Mouse (Mus musculus) limb, embryonic 12.5 days (tissue): ENCODE results near the gene Bcl11b. TPM values are rescaled to one million over a fixed set of nuclear protein-coding genes. Genes with fewer than 3 reads are reported as not detected.

ENCODE experiments used
- ATAC-seq: fragments of 200-750 bp; cut with Nextera tagmentation; 2 replicates; pipeline ENCODE4 v1.8.0; 2017; ENCODE audit warnings: low read depth, moderate TSS enrichment; ENCODE audit not compliant: insufficient number of reproducible peaks, insufficient read depth, low FRiP score, low TSS enrichment
- H3K27ac ChIP-seq: fragments of 300-500 bp; sonication (generic); 2 replicates; pipeline ENCODE4 v1.5.1; 2016; ENCODE audit warnings: mild to moderate bottlenecking, moderate library complexity
- H3K27me3 ChIP-seq: fragments of 300-500 bp; sonication (generic); 2 replicates; pipeline ENCODE4 v1.6.1; 2016; ENCODE audit warnings: mild to moderate bottlenecking, moderate library complexity
- H3K36me3 ChIP-seq: fragments of 300-500 bp; sonication (generic); 2 replicates; pipeline ENCODE4 v1.6.1; 2016; ENCODE audit warnings: mild to moderate bottlenecking, moderate library complexity
- H3K4me1 ChIP-seq: fragments of 300-500 bp; sonication (generic); replicated peaks from 2 replicates; pipeline ENCODE4 v1.6.1; 2016
- H3K4me2 ChIP-seq: fragments of 300-500 bp; sonication (generic); 2 replicates; pipeline ENCODE4 v1.6.1; 2016; ENCODE audit warnings: mild to moderate bottlenecking, moderate library complexity
- H3K4me3 ChIP-seq: fragments of 300-500 bp; sonication (generic); replicated peaks from 2 replicates; pipeline ENCODE4 v1.5.1; 2016; ENCODE audit warnings: mild to moderate bottlenecking
- H3K9ac ChIP-seq: fragments of 300-500 bp; sonication (generic); replicated peaks from 2 replicates; pipeline ENCODE4 v1.6.1; 2016; ENCODE audit warnings: mild to moderate bottlenecking, moderate library complexity
- H3K9me3 ChIP-seq: fragments of 300-500 bp; sonication (generic); 2 replicates; pipeline ENCODE4 v1.6.1; 2016; ENCODE audit warnings: mild to moderate bottlenecking, moderate library complexity
- WGBS: fragments of 180-500 bp; shearing (Covaris S2); methylation state at CpG from one replicate; pipeline ENCODE4 v1.1.7; 2016; 5-methylcytosine and 5-hydroxymethylcytosine counted together
- polyA plus RNA-seq: library from polyadenylated mRNA; unstranded; fragments of >200 nt; fragmentation: Nextera tagmentation; extraction: Ambion mirVana; gene quantifications from 2 replicates; pipeline ENCODE4 v1.2.1, GENCODE M21; 2016

The Bcl11b gene
- polyA plus RNA-seq, 1 experiment from 2014 or later, result 19.9 TPM

DNA sequence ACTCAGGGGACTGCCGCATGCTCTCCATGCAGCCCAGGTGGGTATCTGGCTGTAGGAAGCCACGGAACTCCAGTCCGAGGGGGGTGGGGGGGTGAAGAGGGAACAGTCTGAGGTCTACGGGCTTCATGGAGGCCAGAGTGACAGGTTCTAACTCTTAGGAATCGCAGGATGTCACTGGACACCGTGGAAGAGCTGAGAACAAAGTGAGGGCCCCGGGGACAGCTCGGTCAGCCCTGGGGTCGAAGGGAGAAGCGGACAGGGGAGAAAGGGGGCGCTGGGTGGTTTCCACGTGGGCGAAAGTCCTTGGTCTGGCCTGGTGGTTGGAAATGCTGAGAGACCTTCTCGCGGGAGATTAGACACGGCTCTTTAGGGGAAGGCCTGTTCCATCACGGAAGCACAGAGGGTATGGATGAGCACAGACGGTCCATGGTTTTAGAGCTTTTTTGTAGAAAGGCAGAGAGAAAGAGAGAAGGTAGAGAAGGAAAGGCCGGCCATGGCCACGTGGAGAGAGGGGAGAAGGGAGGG is 133.8 kb downstream of the Bcl11b start:
- no peaks in the 10 kb centered on the region for H3K9me3 ChIP-seq
- H3K27me3 ChIP-seq, result no peaks in the 10 kb centered on the region
- no peaks in the 10 kb centered on the region for H3K4me1 ChIP-seq
- H3K4me3 ChIP-seq, result no peak overlapping the region
- no peak for ATAC-seq
- H3K4me2 ChIP-seq, result no peak overlapping the region
- H3K36me3 ChIP-seq, result no peaks in the 10 kb centered on the region
- no peak overlapping the region for H3K27ac ChIP-seq
- H3K9ac ChIP-seq, result no peak overlapping the region
- 80% methylated on average over 20 of the region's 20 CpGs for WGBS

DNA sequence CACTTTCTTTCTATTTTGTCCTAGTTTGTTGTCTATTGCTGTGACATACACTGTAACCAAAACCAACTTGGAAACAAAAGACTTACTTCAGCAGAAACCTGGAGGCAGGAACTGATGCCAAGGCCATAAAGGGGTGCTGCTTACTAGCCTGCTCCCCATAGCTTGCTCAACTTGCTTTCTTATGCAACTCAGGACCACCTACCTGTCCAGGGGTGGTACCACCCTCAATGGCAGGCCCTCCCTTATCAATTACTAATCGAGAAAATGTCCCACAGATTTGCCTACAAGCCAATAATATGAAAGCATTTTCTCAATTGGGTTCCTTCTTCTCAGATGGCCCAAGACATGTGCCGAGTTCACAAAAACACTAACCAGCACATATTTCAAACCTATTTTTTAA is 135.1 kb downstream of the Bcl11b start:
- no peak overlapping the region for H3K4me2 ChIP-seq
- no peaks in the 10 kb centered on the region for H3K36me3 ChIP-seq
- H3K4me3 ChIP-seq, result no peak overlapping the region
- H3K9me3 ChIP-seq, result no peaks in the 10 kb centered on the region
- H3K27ac ChIP-seq, result no peak overlapping the region
- no peak overlapping the region for H3K9ac ChIP-seq
- no peak for ATAC-seq
- H3K27me3 ChIP-seq, result no peaks in the 10 kb centered on the region
- 95% methylated on average over 2 of the region's 2 CpGs for WGBS
- H3K4me1 ChIP-seq, result no peaks in the 10 kb centered on the region

Other genes with a start within 250 kb of the Bcl11b start
- 94.2 and 97.4 TPM in 2 replicates for gene Setd3, start 175.7 kb upstream of the Bcl11b start, polyA plus RNA-seq
- gene Ccnk, start 176.0 kb upstream of the Bcl11b start, polyA plus RNA-seq, result 3.3 and 3.9 TPM in 2 replicates